Mouse (Mus musculus): ENCODE data around the gene 4932438A13Rik.

- TF ChIP-seq POLR2A (IDR thresholded peaks at IDR 0.05; ENCODE audit: borderline replicate concordance, low read depth, low read length) (no peak), CTCF (IDR thresholded peaks at IDR 0.05; ENCODE audit: low read depth, low read length) (no peak)
Observed at GRCm38 (mm10) chr3:36918322-36918721, 55.4 kb downstream of the 4932438A13Rik start.
